Mouse (Mus musculus) right cerebral cortex, postnatal 36 days (tissue): ENCODE measurements at regions not wholly inside any gene's neighbourhood (a gene's known extent, or its start where the extent isn't known, plus 50 kb on each side); places are given as distances from the start of the nearest gene placed in this dataset.

ENCODE experiments used
- DNase-seq, 2 experiments: peaks; one replicate each; pipeline ENCODE4 v3.0.0; 2022; ENCODE audit warnings: low spot score in 2 of 2, mixed read lengths in 1 of 2

- DNase-seq, result no peak
Observed at GRCm38 (mm10) chr5:133821273-133821672, 278.2 kb upstream of the Castor2 start.

- DNase-seq, result no peak
Observed at GRCm38 (mm10) chr5:133815462-133815861, 284.0 kb upstream of the Castor2 start.

DNA sequence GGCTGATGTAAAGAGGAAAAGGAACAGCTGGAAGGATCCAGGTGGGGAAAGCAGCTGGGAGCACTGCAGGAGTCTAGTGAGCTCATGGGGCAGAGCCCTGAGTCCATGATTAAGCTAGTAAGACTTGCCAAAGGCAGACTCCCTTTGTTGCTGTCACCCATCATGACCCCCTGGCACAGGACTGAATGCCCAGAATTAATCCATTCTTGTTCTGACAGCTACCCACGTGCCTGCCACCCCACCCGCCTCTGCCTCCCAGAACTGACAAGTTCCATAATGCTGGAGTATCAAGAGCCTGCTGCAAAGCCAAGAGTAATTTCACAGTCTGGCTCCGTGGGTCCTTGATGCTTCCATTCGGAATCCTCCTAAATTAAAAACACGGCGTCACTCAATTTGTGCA lies 285.1 kb upstream of the Castor2 start:
- DNase-seq, result peak; percentile 12 to 17

DNA sequence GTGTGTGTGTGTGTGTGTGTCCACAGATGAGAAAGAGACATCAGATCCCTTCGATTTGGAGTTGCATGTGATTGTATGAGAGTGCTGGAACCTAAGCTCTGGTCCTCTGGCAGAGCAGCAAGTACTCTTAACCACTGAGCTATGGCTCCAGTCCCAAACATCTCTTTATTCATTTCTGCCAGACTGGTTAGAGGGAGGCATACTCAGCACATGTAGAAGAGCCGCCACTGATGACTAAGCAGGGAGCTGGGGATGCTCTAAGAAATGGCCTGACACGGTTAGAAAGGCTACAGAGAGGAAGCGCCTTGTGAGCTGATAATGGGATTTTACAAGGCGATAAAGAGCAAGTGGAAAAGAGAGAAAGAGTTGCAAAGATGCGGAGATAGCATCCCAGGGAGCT lies 287.3 kb upstream of the Castor2 start:
- DNase-seq, result no peak

GRCm38 (mm10) chr5:133806891-133807290 lies 292.6 kb upstream of the Castor2 start:
- DNase-seq, result peak in 1 of 2 experiments; percentile 37

GRCm38 (mm10) chr5:133802001-133802400 lies 297.5 kb upstream of the Castor2 start:
- no peak for DNase-seq

DNA sequence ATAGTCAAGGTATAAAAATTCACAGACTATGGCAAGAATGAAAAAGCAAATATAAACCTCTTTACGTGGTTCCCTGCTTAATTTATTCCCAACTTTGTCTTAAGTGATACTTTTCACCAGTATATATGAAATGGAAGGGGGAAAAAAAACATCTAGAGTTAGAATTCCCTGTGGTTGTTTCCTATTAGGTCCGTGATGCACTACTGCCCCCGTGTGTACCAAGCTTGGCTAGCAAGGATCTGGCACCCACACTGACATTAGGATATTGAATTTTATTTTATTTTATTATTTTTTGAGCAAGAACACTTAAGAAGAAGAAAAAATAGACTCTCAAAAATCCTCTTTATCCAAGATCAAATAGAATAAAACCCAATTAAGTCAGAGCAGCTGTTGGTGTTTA lies 303.9 kb upstream of the Castor2 start:
- DNase-seq, result peak in 1 of 2 experiments; percentile 44

DNA sequence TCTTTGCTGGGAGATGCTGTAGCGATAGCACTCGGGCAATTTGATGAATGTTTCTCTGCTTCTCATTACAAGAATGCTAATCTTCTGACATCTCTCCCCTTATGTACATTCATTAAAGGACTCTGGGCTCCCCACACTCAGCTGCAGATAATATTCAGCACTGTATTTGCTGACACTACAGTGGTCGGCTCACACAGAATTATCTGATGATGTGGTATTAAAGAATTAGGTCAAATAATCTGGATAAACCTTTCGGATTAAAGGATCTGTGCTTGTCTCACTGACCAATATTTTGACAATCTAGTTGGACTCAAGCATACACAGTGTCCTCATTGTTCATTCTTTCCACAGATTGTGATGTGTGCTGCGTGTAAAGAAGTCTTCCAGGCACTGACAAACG lies 308.8 kb upstream of the Castor2 start:
- DNase-seq, result no peak

GRCm38 (mm10) chr5:133788006-133788405 lies 311.5 kb upstream of the Castor2 start:
- DNase-seq, result no peak

DNA sequence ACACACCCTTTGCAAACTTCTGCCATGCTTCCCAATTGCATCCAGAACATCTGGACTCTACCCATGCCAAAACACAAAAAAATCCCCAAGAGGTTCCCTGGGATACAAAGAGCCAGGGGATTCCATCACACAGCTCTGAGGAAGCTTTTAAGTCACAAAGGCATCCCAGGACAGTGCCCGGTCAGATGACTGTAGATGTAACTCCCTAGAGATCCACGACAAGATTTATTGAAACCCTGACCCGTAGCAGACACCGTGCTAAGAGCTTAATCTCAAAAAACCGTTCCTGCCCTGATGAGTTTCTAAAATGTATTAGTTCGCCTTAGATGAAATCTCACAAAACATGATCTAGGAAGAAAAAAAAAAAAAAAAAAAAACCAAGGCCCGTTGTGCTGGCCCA lies 312.0 kb upstream of the Castor2 start:
- DNase-seq, result no peak

DNA sequence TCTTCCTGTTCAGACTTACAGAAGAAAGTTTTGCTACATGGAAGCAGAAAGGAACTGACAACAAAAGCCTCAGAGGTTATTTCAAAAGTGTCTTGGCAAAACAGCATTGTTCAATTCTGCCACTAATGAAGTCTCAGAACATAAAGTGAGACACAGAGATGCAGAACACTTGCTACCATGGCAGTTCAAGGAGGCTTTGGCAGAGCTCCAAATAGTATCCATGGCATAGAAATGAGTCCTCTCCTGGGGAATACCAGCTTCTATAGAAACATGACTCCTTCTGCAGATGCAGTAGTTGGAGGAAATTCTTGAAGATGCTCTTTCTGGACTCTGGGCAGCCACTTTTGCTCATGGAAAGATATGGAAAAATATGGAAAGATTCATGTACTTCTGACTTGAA lies 322.9 kb upstream of the Castor2 start:
- DNase-seq, result no peak

DNA sequence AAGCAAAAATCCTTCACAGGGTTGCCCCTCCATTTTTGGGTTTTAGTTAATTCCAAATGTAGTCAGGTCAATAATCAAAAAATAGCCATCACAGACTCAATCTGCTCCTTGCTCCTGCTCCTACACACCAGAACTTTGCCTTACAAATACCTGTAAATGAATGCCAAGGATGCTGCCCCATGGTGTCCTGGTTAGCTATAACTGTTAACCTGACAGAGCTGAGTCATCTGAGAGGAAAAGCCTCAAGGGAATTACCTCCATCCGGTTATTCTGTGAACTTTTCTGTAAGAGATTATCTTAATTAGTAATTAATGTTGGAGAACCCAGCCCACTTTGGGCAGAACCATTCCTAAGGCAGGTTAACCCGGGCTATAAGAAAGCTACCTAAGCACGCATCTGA lies 325.4 kb upstream of the Castor2 start:
- DNase-seq, result no peak

- DNase-seq, result peak in 1 of 2 experiments; percentile 49
Observed at GRCm38 (mm10) chr5:133768856-133769255, 330.7 kb upstream of the Castor2 start.

GRCm38 (mm10) chr5:133757817-133758216 lies 341.7 kb upstream of the Castor2 start:
- DNase-seq, result peak; percentile 29 to 32

- no peak for DNase-seq
Observed at GRCm38 (mm10) chr5:133754180-133754579, 345.3 kb upstream of the Castor2 start.

DNA sequence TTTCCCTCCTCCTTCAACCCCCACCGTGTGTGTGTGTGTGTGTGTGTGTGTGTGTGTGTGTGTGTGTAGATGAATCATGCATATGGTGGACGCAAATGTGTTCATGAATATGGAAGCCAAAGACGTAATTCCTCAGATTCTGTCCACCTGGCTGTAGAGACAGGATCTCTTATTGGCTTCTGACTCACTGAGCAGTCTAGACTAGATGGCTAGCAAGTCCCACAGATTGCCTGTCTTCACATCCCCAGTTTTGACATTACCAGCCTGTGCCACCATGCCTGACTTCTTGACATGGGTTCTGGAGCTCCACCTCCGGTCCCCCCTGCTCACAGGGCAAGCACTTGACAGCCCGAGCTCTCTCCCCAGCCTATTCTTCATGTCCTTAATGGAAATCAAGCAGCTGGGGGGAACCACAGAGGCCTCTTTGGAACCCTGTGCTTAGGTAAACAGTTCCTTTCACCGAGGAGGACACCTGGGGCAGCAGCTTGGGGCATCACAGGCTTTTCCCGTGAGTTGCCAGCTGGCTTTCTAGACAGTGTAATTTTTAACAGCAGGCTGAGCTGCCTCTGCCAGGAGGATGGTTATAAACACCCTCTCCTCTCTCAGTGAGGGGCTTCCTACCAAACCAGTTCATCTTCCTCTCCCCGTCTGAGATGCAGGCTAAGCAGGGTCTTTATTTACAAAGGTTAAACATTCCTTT lies 345.9 kb upstream of the Castor2 start:
- DNase-seq, result no peak

DNA sequence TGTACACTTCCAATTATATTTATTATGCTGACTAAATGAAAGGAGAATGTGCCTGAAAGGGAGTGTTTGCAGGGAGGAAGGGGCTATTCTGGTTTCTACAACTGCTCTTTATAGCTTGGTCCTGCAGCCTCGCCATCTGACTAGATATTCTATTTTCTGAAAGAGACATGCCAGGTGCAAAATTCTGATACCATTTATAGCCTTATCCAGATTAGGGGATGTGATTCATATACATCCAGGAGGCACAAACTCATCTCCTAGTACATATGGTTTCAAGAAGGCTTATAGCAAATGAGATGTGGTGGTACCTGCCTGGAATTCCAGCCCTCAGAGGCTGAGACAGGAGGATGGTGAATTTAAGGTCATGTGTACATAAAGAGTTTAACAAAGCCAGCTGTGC lies 352.6 kb upstream of the Castor2 start:
- peak in 1 of 2 experiments; percentile 28 for DNase-seq

GRCm38 (mm10) chr5:133746411-133746810 lies 353.1 kb upstream of the Castor2 start:
- no peak for DNase-seq

GRCm38 (mm10) chr5:133744136-133744535 lies 355.4 kb upstream of the Castor2 start:
- no peak for DNase-seq

DNA sequence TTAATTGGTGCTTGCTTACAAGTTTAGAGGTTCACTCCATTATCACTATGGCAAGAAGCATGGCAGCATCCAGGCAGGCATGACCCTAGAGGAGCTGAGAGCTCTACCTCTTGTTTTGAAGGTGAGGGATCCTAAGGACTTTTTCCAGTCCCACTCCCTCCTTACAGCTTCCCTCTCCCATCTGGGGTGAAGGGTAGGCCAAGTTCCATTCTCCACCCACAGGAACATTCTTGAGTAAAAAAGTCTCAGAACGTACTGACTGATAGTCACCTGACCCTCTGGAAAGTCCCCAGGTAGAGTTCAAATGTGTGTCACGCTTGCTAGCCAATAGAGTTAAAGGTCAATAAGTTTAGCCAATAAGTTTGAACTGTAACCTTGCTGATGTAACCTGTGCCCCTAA lies 355.9 kb upstream of the Castor2 start:
- DNase-seq, result no peak

DNA sequence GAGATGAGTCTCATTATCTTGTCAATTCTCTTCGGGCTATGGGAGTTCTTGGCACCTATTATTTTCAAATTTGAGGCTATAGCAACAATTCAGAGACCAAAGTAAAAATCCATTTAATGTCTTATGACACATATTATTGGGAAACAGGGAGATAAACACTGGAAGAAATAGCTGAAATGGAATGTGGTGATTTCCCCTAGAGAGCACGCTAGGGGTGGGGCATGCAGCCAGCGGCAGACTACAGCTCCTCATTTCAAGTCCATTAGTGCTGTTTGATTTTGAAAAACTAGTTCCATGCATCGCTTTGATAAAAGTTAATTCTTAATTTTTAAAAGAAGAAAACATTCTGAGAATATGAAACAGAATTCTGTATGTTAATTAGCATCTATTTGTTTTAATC lies 367.6 kb upstream of the Castor2 start:
- no peak for DNase-seq

- no peak for DNase-seq
Observed at GRCm38 (mm10) chr5:133718187-133719078, 381.1 kb upstream of the Castor2 start.

- no peak for DNase-seq
Observed at GRCm38 (mm10) chr5:133715830-133716229, 383.7 kb upstream of the Castor2 start.
